Mouse (Mus musculus): ENCODE data around the gene Gm3542.
"Not testable (repeated sequence)": the region's sequence is repeated elsewhere in the genome, so short reads cannot be mapped to it uniquely, and the experiment has no call there.

Gene Gm3542

DNA sequence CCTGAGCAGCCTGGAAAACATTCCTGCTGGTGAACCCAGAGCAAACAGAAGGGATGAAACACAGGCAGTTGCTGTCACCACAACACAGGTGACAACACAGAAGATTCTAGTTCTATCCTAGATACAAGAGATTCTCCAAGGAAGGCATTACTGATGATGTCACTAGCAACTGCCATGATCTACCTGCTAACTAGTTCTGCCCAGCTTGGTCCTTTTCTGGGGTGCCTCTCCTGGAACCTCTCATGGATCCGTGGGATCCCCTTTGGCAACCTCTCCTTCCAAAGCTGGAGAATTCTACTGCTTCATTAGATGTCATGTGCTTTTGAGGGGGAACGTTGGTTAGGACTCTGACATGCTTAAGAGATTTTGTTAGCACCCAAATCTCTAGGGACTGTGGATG, at the start of gene Gm3542:
Gene Gm3542 (minus strand): TSS at position 101 of the 400 bp plus-strand sequence.
- not testable (repeated sequence) for DNase-seq

All from embryo, embryonic 11 days (tissue).